Mouse (Mus musculus) limb, embryonic 13.5 days (tissue): ENCODE results near the gene Grk3. TPM values are rescaled to one million over a fixed set of nuclear protein-coding genes. Genes with fewer than 3 reads are reported as not detected.

ENCODE experiments used
- ATAC-seq: fragments of 200-750 bp; cut with Nextera tagmentation; 2 replicates; pipeline ENCODE4 v1.8.0; 2017; ENCODE audit warnings: low read depth, moderate number of reproducible peaks, moderate TSS enrichment; ENCODE audit not compliant: low FRiP score
- H3K27ac ChIP-seq: fragments of 300-500 bp; sonication (generic); 2 replicates; pipeline ENCODE4 v1.5.1; 2015; ENCODE audit warnings: inconsistent platforms, mild to moderate bottlenecking, moderate library complexity
- H3K27me3 ChIP-seq: fragments of 300-500 bp; sonication (generic); 2 replicates; pipeline ENCODE4 v1.6.1; 2015; ENCODE audit warnings: mild to moderate bottlenecking, inconsistent platforms
- H3K36me3 ChIP-seq: fragments of 300-500 bp; sonication (generic); 2 replicates; pipeline ENCODE4 v1.6.1; 2015; ENCODE audit warnings: inconsistent platforms, mild to moderate bottlenecking, moderate library complexity
- H3K4me1 ChIP-seq: fragments of 300-500 bp; sonication (generic); 2 replicates; pipeline ENCODE4 v1.6.1; 2015; ENCODE audit warnings: inconsistent platforms
- H3K4me2 ChIP-seq: fragments of 300-500 bp; sonication (generic); replicated peaks from 2 replicates; pipeline ENCODE4 v1.6.1; 2015; ENCODE audit warnings: inconsistent platforms, mild to moderate bottlenecking, moderate library complexity
- H3K4me3 ChIP-seq: fragments of 300-500 bp; sonication (generic); 2 replicates; pipeline ENCODE4 v1.5.1; 2015; ENCODE audit warnings: moderate library complexity, mild to moderate bottlenecking, inconsistent platforms
- H3K9ac ChIP-seq: fragments of 300-500 bp; sonication (generic); 2 replicates; pipeline ENCODE4 v1.6.1; 2015; ENCODE audit warnings: mild to moderate bottlenecking, inconsistent platforms
- H3K9me3 ChIP-seq: fragments of 300-500 bp; sonication (generic); 2 replicates; pipeline ENCODE4 v1.6.1; 2016; ENCODE audit warnings: inconsistent platforms
- WGBS: fragments of 180-500 bp; shearing (Covaris S2); methylation state at CpG from one replicate; pipeline ENCODE4 v1.1.7; 2015; 5-methylcytosine and 5-hydroxymethylcytosine counted together
- polyA plus RNA-seq: library from polyadenylated mRNA; unstranded; fragments of >200 nt; fragmentation: Nextera tagmentation; extraction: Ambion mirVana; gene quantifications from 2 replicates; pipeline ENCODE4 v1.2.1, GENCODE M21; 2015

Gene Grk3
- polyA plus RNA-seq, 1 experiment from 2014 or later: 14.0 TPM

GRCm38 (mm10) chr5:113005941-113006391 is 9.6 kb downstream of the Grk3 start:
- Histone ChIP-seq H3K4me1 (0 out of 2 replicates have a peak, but pooled peaks cover 3% of the 10 kb centered on the region), H3K4me2 (no peak overlapping the region), H3K9ac (no peak overlapping the region), H3K27ac (no peak overlapping the region), H3K4me3 (no peak overlapping the region), H3K36me3 (no peaks in the 10 kb centered on the region), H3K27me3 (peaks cover 3% of the 10 kb centered on the region; the same call in 1 of the 2 replicates), H3K9me3 (no peaks in the 10 kb centered on the region)
- ATAC-seq: no peak
- 81% methylated on average over 7 of the region's 7 CpGs for WGBS

- Histone ChIP-seq H3K36me3 (no peaks in the 10 kb centered on the region), H3K9ac (no peak overlapping the region), H3K9me3 (no peaks in the 10 kb centered on the region), H3K27ac (no peak overlapping the region), H3K4me3 (no peak overlapping the region), H3K4me2 (no peak overlapping the region), H3K4me1 (peaks cover 7% of the 10 kb centered on the region), H3K27me3 (0 out of 2 replicates have a peak, but pooled peaks cover 3% of the 10 kb centered on the region)
- WGBS: 54% methylated on average over 5 of the region's 5 CpGs
- no peak for ATAC-seq
Observed at GRCm38 (mm10) chr5:113002821-113003380, 12.7 kb downstream of the Grk3 start.

- Histone ChIP-seq H3K4me2 (no peak overlapping the region), H3K36me3 (peaks cover 12% of the 10 kb centered on the region), H3K9me3 (0 out of 2 replicates have a peak, but pooled peaks cover 12% of the 10 kb centered on the region), H3K27ac (no peak overlapping the region), H3K27me3 (0 out of 2 replicates have a peak, but pooled peaks cover 3% of the 10 kb centered on the region), H3K4me1 (peaks cover 10% of the 10 kb centered on the region), H3K4me3 (no peak overlapping the region), H3K9ac (no peak overlapping the region)
- no peak for ATAC-seq
- 82% methylated on average over 5 of the region's 8 CpGs for WGBS
Observed at GRCm38 (mm10) chr5:112999227-112999626, 16.4 kb downstream of the Grk3 start.

GRCm38 (mm10) chr5:112997516-112998186 is 17.9 kb downstream of the Grk3 start:
- Histone ChIP-seq H3K27me3 (0 out of 2 replicates have a peak, but pooled peaks cover 3% of the 10 kb centered on the region), H3K27ac (no peak overlapping the region), H3K36me3 (peaks cover 12% of the 10 kb centered on the region), H3K4me3 (no peak overlapping the region), H3K9ac (no peak overlapping the region), H3K4me2 (no peak overlapping the region), H3K9me3 (0 out of 2 replicates have a peak, but pooled peaks cover 12% of the 10 kb centered on the region), H3K4me1 (peaks cover 10% of the 10 kb centered on the region)
- ATAC-seq: no peak
- WGBS: 44% methylated on average over 5 of the region's 5 CpGs

- 59% methylated on average over 9 of the region's 9 CpGs for WGBS
- H3K27ac ChIP-seq: no peak overlapping the region
- H3K27me3 ChIP-seq: no peaks in the 10 kb centered on the region
Observed at GRCm38 (mm10) chr5:112991245-112991644, 24.3 kb downstream of the Grk3 start.

GRCm38 (mm10) chr5:112981931-112982330 is 33.7 kb downstream of the Grk3 start:
- no peaks in the 10 kb centered on the region for H3K4me1 ChIP-seq
- H3K4me2 ChIP-seq: no peak overlapping the region
- H3K9me3 ChIP-seq: no peaks in the 10 kb centered on the region; the same call in 1 of the 2 replicates
- no peak overlapping the region for H3K27ac ChIP-seq
- no peak for ATAC-seq
- H3K4me3 ChIP-seq: no peak overlapping the region
- H3K27me3 ChIP-seq: no peaks in the 10 kb centered on the region
- H3K36me3 ChIP-seq: no peaks in the 10 kb centered on the region; the same call in 1 of the 2 replicates
- WGBS: 57% methylated on average over 6 of the region's 6 CpGs
- no peak overlapping the region for H3K9ac ChIP-seq

More at GRCm38 (mm10) chr5:112991245-112991644, 24.3 kb downstream of the Grk3 start:
- no peak overlapping the region for H3K4me3 ChIP-seq
- no peak for ATAC-seq
- no peak overlapping the region for H3K4me2 ChIP-seq
- 0 out of 2 replicates have a peak, but pooled peaks cover 4% of the 10 kb centered on the region for H3K4me1 ChIP-seq
- H3K36me3 ChIP-seq: peaks cover 10% of the 10 kb centered on the region
- no peak overlapping the region for H3K9ac ChIP-seq
- 0 out of 2 replicates have a peak, but pooled peaks cover 16% of the 10 kb centered on the region for H3K9me3 ChIP-seq

- Histone ChIP-seq H3K9ac (no peak overlapping the region), H3K27ac (no peak overlapping the region), H3K4me2 (no peak overlapping the region), H3K27me3 (no peaks in the 10 kb centered on the region), H3K4me3 (no peak overlapping the region), H3K4me1 (no peaks in the 10 kb centered on the region), H3K9me3 (no peaks in the 10 kb centered on the region; the same call in 1 of the 2 replicates), H3K36me3 (no peaks in the 10 kb centered on the region; the same call in 1 of the 2 replicates)
- ATAC-seq: no peak
- 82% methylated on average over 7 of the region's 7 CpGs for WGBS
Observed at GRCm38 (mm10) chr5:112979710-112980109, 35.9 kb downstream of the Grk3 start.

GRCm38 (mm10) chr5:112979195-112979594 is 36.4 kb downstream of the Grk3 start:
- 86% methylated on average over 9 of the region's 9 CpGs for WGBS
- Histone ChIP-seq H3K36me3 (no peaks in the 10 kb centered on the region; the same call in 1 of the 2 replicates), H3K9me3 (no peaks in the 10 kb centered on the region; the same call in 1 of the 2 replicates), H3K4me2 (no peak overlapping the region), H3K4me1 (0 out of 2 replicates have a peak, but pooled peaks cover 2% of the 10 kb centered on the region), H3K4me3 (no peak overlapping the region), H3K27me3 (no peaks in the 10 kb centered on the region), H3K9ac (no peak overlapping the region), H3K27ac (no peak overlapping the region)
- ATAC-seq: no peak

- H3K9ac ChIP-seq: no peak overlapping the region
- H3K27me3 ChIP-seq: no peaks in the 10 kb centered on the region
- WGBS: 79% methylated on average over 5 of the region's 5 CpGs
- no peaks in the 10 kb centered on the region; the same call in 1 of the 2 replicates for H3K36me3 ChIP-seq
- ATAC-seq: no peak
- H3K4me1 ChIP-seq: peaks cover 21% of the 10 kb centered on the region
- H3K27ac ChIP-seq: no peak overlapping the region
- H3K9me3 ChIP-seq: no peaks in the 10 kb centered on the region; the same call in 1 of the 2 replicates
- no peak overlapping the region for H3K4me2 ChIP-seq
- no peak overlapping the region for H3K4me3 ChIP-seq
Observed at GRCm38 (mm10) chr5:112977089-112977488, 38.5 kb downstream of the Grk3 start.

- Histone ChIP-seq H3K9me3 (no peaks in the 10 kb centered on the region; the same call in 1 of the 2 replicates), H3K4me3 (no peak overlapping the region), H3K27ac (no peak overlapping the region), H3K36me3 (no peaks in the 10 kb centered on the region), H3K27me3 (peaks cover 5% of the 10 kb centered on the region; the same call in 1 of the 2 replicates), H3K4me2 (no peak overlapping the region; the same call in 1 of the 2 replicates), H3K9ac (no peak overlapping the region), H3K4me1 (peaks cover 21% of the 10 kb centered on the region)
- ATAC-seq: peak; percentile 28; the same call in 1 of the 2 replicates
- 23% methylated on average over 7 of the region's 7 CpGs for WGBS
Observed at GRCm38 (mm10) chr5:112973596-112973995, 42.0 kb downstream of the Grk3 start.

- Histone ChIP-seq H3K36me3 (no peaks in the 10 kb centered on the region), H3K9ac (no peak overlapping the region), H3K4me3 (no peak overlapping the region), H3K4me1 (peaks cover 21% of the 10 kb centered on the region), H3K27me3 (peaks cover 5% of the 10 kb centered on the region; the same call in 1 of the 2 replicates), H3K27ac (no peak overlapping the region), H3K4me2 (no peak overlapping the region), H3K9me3 (no peaks in the 10 kb centered on the region)
- WGBS: 79% methylated on average over 12 of the region's 12 CpGs
- ATAC-seq: no peak
Observed at GRCm38 (mm10) chr5:112972297-112972696, 43.3 kb downstream of the Grk3 start.

GRCm38 (mm10) chr5:112963495-112963894 is 52.1 kb downstream of the Grk3 start:
- H3K4me2 ChIP-seq: no peak overlapping the region
- WGBS: 54% methylated on average over 4 of the region's 4 CpGs

More at GRCm38 (mm10) chr5:112963495-112963894, 52.1 kb downstream of the Grk3 start:
- no peak for ATAC-seq
- no peaks in the 10 kb centered on the region for H3K36me3 ChIP-seq
- no peak overlapping the region for H3K27ac ChIP-seq
- no peaks in the 10 kb centered on the region for H3K9me3 ChIP-seq
- no peaks in the 10 kb centered on the region for H3K27me3 ChIP-seq
- H3K4me3 ChIP-seq: no peak overlapping the region
- no peak overlapping the region for H3K9ac ChIP-seq
- H3K4me1 ChIP-seq: peaks cover 36% of the 10 kb centered on the region
